Mouse (Mus musculus) forelimb bud, embryonic 11.5 days (tissue): ENCODE data around the gene Pdf.
"Not testable (repeated sequence)": the region's sequence is repeated elsewhere in the genome, so short reads cannot be mapped to it uniquely, and the experiment has no call there.

Source experiments
- DNase-seq: peaks from one replicate; pipeline ENCODE4 v3.0.0-alpha.2; 2012; ENCODE audit warnings: low read depth, low spot score

Pdf gene

DNA sequence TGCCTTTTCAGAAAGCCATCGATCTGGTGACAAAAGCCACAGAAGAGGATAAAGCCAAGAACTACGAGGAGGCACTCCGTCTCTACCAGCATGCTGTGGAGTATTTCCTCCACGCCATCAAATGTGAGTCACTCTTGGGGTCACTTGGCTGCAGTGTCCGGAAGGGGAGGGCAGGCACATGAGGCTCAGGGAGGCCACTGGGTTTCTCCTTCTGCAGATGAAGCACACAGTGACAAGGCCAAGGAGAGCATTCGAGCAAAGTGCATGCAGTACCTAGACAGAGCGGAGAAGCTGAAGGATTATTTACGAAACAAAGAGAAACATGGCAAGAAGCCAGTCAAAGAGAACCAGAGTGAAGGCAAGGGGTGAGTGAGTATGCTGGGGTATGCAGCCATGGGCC, 11.8 kb downstream of the Pdf start:
- DNase-seq: no peak

DNA sequence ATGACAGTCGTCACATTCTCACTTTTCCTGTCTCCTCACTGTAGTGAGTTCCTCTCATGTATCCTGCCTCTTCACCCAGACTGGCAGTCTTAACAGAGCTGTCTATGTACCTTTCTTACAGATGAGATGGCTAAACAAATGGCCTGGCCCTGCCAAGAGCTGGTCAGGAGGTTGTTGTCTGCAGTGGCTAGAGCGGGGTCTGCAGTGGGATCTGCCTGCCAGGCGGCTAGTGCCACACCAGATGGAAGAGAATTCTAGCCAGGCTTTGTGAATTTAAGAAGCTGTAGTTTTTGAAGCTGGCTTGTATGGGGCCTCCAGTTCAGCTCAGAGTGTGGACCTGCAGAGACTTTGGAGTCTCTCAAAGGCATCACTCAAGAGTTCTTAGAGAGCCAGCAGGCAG, 12.8 kb downstream of the Pdf start:
- no peak for DNase-seq

DNA sequence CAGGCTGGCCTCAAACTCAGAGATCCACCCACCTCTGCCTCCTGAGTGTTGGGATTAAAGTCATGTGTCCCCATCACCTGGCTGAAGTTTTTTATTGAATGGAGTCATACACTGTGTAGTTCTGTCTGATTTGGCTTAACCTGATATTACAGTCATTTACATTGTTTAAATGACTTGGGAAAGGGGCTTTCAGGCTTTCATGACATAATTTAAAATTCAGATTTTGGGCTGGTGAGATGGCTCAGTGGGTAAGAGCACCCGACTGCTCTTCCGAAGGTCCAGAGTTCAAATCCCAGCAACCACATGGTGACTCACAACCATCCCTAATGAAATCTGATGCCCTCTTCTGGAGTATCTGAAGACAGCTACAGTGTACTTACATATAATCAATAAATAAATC, 14.8 kb downstream of the Pdf start:
- not testable (repeated sequence) for DNase-seq

DNA sequence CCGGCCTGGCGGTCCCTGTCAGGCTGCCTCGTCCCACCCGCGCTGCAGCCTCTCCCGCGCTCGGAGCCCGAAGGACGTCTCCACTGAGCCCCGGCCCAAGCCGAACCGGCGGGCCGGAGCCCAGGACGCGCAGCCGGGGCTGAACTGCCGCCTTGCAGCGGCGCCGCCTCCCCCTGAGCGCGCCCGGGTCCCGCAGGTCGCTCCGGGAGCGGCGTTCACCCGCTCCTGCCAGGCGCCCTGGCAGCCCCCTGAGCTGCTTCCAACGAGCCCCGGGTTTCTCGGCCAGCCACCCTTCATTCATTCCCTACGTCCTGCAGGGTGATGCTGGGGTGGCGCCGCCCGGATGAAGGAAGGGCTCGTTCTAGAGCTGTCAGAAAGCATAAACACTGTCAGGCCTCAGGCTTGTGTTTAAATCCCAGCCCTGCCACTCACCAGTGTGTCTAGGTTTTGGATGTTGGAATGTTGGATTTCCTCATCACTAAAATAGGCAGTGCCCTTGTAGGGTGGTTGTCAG, 16.8 kb downstream of the Pdf start:
- DNase-seq: no peak

DNA sequence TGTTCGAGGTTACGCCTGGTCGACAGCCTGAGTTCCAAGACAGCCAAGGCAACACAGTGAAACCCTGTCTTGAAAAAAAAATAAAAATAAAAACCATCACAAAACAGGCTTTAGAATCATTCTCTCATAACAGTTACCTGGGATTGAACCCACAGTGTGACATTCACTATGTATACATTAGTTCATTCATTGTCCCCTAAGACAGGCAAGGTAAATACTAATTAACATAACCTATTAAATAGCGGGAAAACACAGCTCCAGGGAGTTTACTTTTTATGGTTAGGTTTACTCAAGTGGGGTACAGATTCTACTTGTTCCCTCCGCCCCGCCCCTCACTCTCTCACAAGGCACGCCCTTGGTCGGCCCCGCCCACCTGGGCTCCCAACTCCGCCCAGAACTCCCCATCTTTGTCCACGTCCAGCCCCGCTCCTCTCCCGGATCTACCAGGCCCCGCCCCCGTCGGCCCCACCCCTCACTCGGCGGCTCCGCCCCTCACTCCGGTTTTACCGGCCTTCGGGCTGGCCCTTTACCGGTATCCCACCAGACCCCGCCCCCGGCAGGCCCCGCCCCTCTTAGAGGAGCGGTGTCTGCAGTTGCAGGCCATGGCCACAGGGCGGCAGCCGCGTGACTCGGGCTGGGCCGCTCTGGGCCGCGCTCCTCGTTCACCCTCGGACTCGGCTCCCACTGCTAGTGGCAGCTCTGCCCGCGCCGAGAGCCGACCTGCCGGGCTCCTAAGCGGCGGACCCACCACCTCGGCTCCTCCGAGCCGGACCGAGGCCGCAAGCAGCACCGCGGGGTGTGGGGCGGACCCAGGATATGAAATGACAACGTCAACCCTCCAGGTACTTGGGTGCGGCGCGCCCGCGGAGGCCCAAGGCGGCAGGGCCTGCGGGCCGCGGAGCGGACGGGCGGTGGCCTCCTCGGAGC, 17.5 kb downstream of the Pdf start, which contains the start of gene Vps4a:
Gene Vps4a (plus strand): TSS at position 573 of the 927 bp plus-strand sequence.
- peak; percentile 91 for DNase-seq

DNA sequence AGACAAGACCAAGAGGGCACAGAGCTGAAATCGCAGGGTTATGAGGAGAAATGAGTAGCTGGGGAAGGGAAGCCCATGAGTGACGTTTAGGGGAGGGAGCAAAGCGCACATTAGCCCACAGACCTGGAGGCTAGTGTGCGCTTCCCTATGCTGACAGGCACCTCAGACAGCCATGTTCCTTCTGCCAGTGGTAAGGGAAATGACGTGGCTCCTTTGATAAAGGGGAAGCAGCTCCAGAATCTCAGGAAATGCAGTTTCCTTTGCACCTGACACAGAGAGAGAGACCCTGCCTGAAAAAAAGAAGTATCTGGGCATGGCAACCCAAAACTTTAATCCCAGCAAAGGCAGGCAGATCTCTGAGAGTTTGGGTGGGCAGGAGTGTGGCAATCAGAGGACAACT, 18.4 kb downstream of the Pdf start:
- no peak for DNase-seq

DNA sequence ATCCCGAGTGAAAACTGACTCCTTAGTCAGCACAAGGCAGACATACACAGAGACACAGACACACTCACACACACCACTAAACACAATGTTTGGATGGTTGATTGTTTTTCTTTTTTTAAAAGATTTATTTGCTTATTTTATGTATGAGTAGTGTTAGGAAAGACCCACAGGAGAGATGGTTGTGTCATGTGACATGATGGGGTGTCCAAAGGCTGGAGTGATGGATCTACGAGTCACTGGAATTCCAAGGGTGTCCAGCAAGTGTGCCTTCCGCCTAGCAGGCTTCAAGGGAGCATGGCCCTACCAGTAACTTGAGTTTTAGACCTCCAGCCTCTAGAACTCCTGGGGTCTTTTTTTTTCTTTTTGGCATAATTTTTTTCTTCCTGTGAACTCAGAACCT, 19.1 kb downstream of the Pdf start:
- DNase-seq: no peak

DNA sequence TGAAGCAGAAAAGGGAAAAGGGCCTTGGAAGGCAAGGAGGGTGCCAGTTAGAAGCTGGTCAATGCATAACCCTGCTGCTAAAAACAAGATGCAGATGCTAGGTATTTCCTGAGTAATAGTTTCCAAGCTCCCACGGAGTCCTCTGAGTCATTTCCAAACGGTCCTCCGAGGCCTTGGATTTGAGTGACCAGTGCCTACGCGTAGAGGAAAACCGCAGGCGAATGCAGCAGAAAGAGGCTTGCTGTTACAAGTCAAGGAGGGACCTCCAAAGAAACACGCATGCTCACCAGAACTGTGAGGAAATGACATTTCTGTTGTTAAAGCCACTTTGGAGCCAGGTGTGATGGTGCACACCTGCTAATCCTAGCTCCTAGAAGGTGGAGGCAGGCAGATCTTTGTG, 24.9 kb downstream of the Pdf start:
- no peak for DNase-seq

DNA sequence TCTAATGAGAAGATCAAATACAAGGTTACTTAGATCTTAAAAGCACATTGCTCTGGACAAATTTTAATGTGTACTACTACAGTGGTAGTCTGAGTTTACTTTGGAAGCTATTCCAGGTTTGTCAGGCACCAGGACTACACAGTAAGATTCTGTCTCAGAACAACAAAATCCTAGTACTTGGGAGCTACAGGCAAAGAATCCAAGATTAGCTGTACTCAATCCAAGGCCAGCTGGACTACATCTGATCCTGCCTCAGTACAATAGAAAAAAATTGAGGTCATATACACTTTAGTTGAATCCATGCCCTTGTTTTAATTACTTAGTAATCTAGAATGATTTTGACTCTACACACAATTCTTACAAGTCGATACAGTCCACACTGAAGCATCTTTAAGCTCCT, 33.5 kb downstream of the Pdf start:
- no peak for DNase-seq

DNA sequence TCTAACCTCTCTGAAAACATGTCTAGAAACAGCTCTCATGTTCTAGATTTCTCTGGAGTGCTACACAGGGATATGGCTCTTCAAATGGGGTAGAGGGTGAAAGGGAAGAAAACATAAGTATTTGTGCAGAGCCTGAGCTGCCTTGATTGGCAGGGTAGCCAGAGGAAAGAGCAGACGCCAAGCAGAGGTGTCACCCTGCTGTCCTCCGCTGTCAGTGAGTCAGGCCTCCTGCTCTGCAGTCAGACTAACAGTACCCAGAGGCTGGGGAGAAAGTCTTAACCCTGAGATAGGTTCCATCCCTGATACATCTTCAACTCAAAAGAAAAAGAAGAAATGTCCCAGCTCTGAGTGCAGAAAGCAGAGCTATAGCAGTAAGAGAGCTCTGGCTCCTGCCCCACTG, 35.7 kb downstream of the Pdf start:
- no peak for DNase-seq

DNA sequence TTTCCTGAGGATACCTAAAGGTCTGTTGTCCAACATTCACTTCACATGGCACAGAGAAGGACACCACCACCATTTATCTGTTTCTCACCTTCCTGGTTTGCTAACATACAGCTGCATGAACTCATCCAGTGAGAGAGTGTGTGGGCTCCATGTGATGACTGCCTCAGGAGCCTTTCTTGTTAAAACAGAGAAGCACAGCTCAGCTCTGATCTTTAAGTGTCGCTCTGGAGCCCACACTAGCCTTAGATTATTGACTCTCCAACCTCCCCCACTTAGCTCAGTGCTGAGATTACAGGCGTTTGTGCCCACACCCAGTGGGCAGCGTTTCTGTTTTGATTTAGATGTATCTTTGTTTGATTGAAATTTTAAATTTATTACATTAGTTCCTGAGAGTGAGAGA, 40.6 kb downstream of the Pdf start:
- no peak for DNase-seq

DNA sequence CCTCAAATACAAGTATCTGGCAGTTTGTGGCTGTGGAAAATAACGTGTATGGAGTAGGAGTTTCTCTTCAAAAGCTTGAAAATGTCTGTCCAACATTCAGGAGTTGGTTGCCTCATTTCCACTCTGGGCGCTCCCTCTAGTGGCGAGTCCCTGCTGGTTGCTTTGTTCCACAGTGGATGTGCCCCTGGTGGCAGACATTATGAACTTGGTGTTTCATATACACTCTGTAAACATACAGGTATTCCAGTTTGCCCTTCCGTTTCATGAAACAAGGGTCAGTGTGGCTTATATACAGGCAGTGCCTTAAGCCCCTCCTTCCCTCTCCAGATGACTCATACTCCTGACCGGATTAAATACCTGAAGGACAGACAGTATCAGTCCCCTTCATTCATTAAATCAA, 45.9 kb downstream of the Pdf start:
- peak; percentile 84 for DNase-seq

DNA sequence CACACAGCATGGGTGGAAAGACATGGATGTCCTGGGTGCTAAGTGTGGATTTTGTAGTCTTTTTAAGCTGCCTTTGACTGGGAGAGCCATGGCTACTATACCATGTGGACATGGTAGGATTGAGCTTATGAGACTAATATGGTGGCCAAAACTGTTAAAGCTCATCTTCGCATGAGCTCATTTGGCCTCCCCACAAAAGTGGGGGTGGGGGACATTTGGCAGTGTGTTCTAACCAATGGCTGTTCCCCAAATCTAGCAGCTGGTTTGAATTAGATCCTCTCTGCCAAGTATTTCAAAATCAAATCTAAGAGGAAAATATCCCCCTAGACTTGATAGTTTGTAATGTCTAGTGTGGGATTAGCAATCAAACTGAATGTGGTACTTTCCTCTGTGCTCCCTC, 49.3 kb downstream of the Pdf start:
- no peak for DNase-seq

DNA sequence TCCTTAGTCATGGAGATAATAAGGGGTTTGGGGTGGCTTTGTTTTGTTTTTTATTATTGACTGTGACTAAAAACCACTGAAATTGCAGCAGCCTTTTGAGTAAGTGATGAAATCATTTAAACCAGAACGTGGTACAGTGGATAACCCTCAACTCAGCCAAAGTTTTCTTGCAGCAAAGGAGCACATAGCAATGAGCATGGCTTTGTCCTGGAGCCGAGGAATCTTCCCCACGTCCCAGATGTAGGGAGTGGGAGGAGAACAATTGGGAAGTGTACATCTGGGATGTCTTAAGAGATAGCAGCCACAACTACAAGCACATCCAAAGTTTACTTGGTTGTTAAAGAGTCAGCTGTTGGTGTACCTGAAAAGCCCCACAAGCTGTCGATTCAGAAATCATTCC, 51.0 kb downstream of the Pdf start:
- DNase-seq: no peak

DNA sequence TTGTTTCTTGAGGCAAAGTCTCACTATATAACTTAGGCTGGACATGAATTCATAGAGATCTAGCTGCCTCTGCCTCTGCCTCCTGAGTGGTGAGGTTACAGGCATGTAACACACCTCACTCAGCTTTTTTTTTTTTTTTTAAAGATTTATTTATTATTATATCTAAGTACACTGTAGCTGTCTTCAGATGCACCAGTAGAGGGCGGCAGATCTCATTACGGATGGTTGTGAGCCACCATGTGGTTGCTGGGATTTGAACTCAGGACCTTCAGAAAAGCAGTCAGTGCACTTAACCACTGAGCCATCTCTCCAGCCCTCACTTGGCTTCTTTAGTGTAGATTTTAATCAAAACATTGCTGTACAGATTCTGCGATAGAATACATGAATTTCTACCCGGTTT, 52.1 kb downstream of the Pdf start:
- DNase-seq: not testable (repeated sequence)
